Mouse (Mus musculus) forebrain, embryonic 12.5 days (tissue): ENCODE measurements around the gene Aipl1. TPM values are rescaled to one million over a fixed set of nuclear protein-coding genes. Genes with fewer than 3 reads are reported as not detected.
"Not testable (repeated sequence)": the region's sequence is repeated elsewhere in the genome, so short reads cannot be mapped to it uniquely, and the experiment has no call there.

ENCODE experiments used
- ATAC-seq: fragments of 200-750 bp; cut with Nextera tagmentation; 2 replicates; pipeline ENCODE4 v1.8.0; 2017; ENCODE audit warnings: moderate TSS enrichment; ENCODE audit not compliant: low FRiP score
- H3K27ac ChIP-seq: fragments of 300-500 bp; sonication (generic); 2 replicates; pipeline ENCODE4 v1.5.1; 2016; ENCODE audit warnings: mild to moderate bottlenecking
- H3K27me3 ChIP-seq: fragments of 300-500 bp; sonication (generic); 2 replicates; pipeline ENCODE4 v1.6.1; 2016; ENCODE audit warnings: mild to moderate bottlenecking
- H3K36me3 ChIP-seq: fragments of 300-500 bp; sonication (generic); replicated peaks from 2 replicates; pipeline ENCODE4 v1.6.1; 2016; ENCODE audit warnings: mild to moderate bottlenecking
- H3K4me1 ChIP-seq: fragments of 300-500 bp; sonication (generic); 2 replicates; pipeline ENCODE4 v1.6.1; 2016
- H3K4me2 ChIP-seq: fragments of 300-500 bp; sonication (generic); 2 replicates; pipeline ENCODE4 v1.6.1; 2016; ENCODE audit warnings: mild to moderate bottlenecking, moderate library complexity
- H3K4me3 ChIP-seq: fragments of 300-500 bp; sonication (generic); replicated peaks from 2 replicates; pipeline ENCODE4 v1.5.1; 2016; ENCODE audit warnings: mild to moderate bottlenecking
- H3K9ac ChIP-seq: fragments of 300-500 bp; sonication (generic); 2 replicates; pipeline ENCODE4 v1.6.1; 2016; ENCODE audit warnings: mild to moderate bottlenecking
- H3K9me3 ChIP-seq: fragments of 300-500 bp; sonication (generic); 2 replicates; pipeline ENCODE4 v1.6.1; 2016
- WGBS: fragments of 180-500 bp; shearing (Covaris S2); methylation state at CpG from one replicate; pipeline ENCODE4 v1.1.7; 2016; 5-methylcytosine and 5-hydroxymethylcytosine counted together
- polyA plus RNA-seq: library from polyadenylated mRNA; unstranded; fragments of >200 nt; fragmentation: Nextera tagmentation; extraction: Ambion mirVana; gene quantifications from 2 replicates; pipeline ENCODE4 v1.2.1, GENCODE M21; 2016

The Aipl1 gene
- polyA plus RNA-seq, 1 experiment from 2014 or later: 0.50 TPM

- WGBS: 28% methylated on average over 9 of the region's 9 CpGs
- Histone ChIP-seq H3K4me3 (no peak overlapping the region), H3K27ac (peak overlapping the region; percentile 81), H3K27me3 (peaks cover 25% of the 10 kb centered on the region), H3K4me1 (peaks cover 33% of the 10 kb centered on the region), H3K36me3 (no peaks in the 10 kb centered on the region), H3K9me3 (no peaks in the 10 kb centered on the region), H3K9ac (no peak overlapping the region), H3K4me2 (peak overlapping the region; percentile 25; the same call in 1 of the 2 replicates)
- ATAC-seq: peak; percentile 53; the same call in 1 of the 2 replicates
Measured at GRCm38 (mm10) chr11:72010940-72011722, 26.2 kb downstream of the Aipl1 start.

- Histone ChIP-seq H3K4me1 (peaks cover 33% of the 10 kb centered on the region), H3K4me3 (no peak overlapping the region), H3K27me3 (peaks cover 25% of the 10 kb centered on the region), H3K9me3 (no peaks in the 10 kb centered on the region), H3K27ac (0 out of 2 replicates have a peak overlapping the region, but pooled peaks have one; percentile 75), H3K9ac (no peak overlapping the region), H3K36me3 (no peaks in the 10 kb centered on the region), H3K4me2 (no peak overlapping the region)
- no peak for ATAC-seq
- WGBS: 37% methylated on average over 5 of the region's 5 CpGs
Measured at GRCm38 (mm10) chr11:72010367-72010766, 26.9 kb downstream of the Aipl1 start.

GRCm38 (mm10) chr11:72005547-72005946 is 31.8 kb downstream of the Aipl1 start:
- peaks cover 5% of the 10 kb centered on the region for H3K4me1 ChIP-seq
- WGBS: 87% methylated on average over 6 of the region's 6 CpGs
- no peak for ATAC-seq
- H3K9me3 ChIP-seq: no peaks in the 10 kb centered on the region
- no peaks in the 10 kb centered on the region for H3K36me3 ChIP-seq
- H3K4me3 ChIP-seq: no peak overlapping the region
- H3K27ac ChIP-seq: no peak overlapping the region
- no peak overlapping the region for H3K4me2 ChIP-seq
- H3K27me3 ChIP-seq: peaks cover 18% of the 10 kb centered on the region
- H3K9ac ChIP-seq: no peak overlapping the region

GRCm38 (mm10) chr11:72003171-72003570 is 34.1 kb downstream of the Aipl1 start:
- H3K36me3 ChIP-seq: no peaks in the 10 kb centered on the region
- no peaks in the 10 kb centered on the region for H3K4me1 ChIP-seq
- H3K27me3 ChIP-seq: 0 out of 2 replicates have a peak, but pooled peaks cover 5% of the 10 kb centered on the region
- H3K4me3 ChIP-seq: no peak overlapping the region
- ATAC-seq: no peak
- H3K27ac ChIP-seq: no peak overlapping the region
- H3K4me2 ChIP-seq: no peak overlapping the region
- WGBS: 59% methylated on average over 9 of the region's 9 CpGs
- H3K9me3 ChIP-seq: no peaks in the 10 kb centered on the region
- no peak overlapping the region for H3K9ac ChIP-seq

- H3K4me1 ChIP-seq: no peaks in the 10 kb centered on the region
- no peak for ATAC-seq
- no peaks in the 10 kb centered on the region for H3K9me3 ChIP-seq
- H3K9ac ChIP-seq: no peak overlapping the region
- H3K36me3 ChIP-seq: no peaks in the 10 kb centered on the region
- no peak overlapping the region for H3K27ac ChIP-seq
- H3K4me2 ChIP-seq: no peak overlapping the region
- 49% methylated on average over 13 of the region's 13 CpGs for WGBS
- H3K27me3 ChIP-seq: peaks cover 11% of the 10 kb centered on the region
- H3K4me3 ChIP-seq: no peak overlapping the region
Measured at GRCm38 (mm10) chr11:72002138-72002853, 35.0 kb downstream of the Aipl1 start.

GRCm38 (mm10) chr11:72000194-72000593 is 37.1 kb downstream of the Aipl1 start:
- ATAC-seq: no peak
- peaks cover 15% of the 10 kb centered on the region for H3K4me1 ChIP-seq
- 88% methylated on average over 6 of the region's 6 CpGs for WGBS
- H3K27me3 ChIP-seq: peaks cover 13% of the 10 kb centered on the region
- H3K9ac ChIP-seq: no peak overlapping the region
- no peaks in the 10 kb centered on the region for H3K36me3 ChIP-seq
- no peak overlapping the region for H3K4me3 ChIP-seq
- no peak overlapping the region for H3K4me2 ChIP-seq
- H3K27ac ChIP-seq: no peak overlapping the region
- no peaks in the 10 kb centered on the region for H3K9me3 ChIP-seq

GRCm38 (mm10) chr11:71996805-71997204 is 40.5 kb downstream of the Aipl1 start:
- no peak overlapping the region for H3K9ac ChIP-seq
- H3K9me3 ChIP-seq: no peaks in the 10 kb centered on the region
- ATAC-seq: no peak
- H3K27me3 ChIP-seq: peaks cover 13% of the 10 kb centered on the region
- H3K27ac ChIP-seq: no peak overlapping the region
- WGBS: 29% methylated on average over 11 of the region's 11 CpGs
- H3K36me3 ChIP-seq: no peaks in the 10 kb centered on the region
- H3K4me1 ChIP-seq: peaks cover 15% of the 10 kb centered on the region
- H3K4me2 ChIP-seq: 0 out of 2 replicates have a peak overlapping the region, but pooled peaks have one; percentile 21
- no peak overlapping the region for H3K4me3 ChIP-seq

- no peaks in the 10 kb centered on the region for H3K9me3 ChIP-seq
- peak overlapping the region; percentile 34 for H3K4me2 ChIP-seq
- H3K36me3 ChIP-seq: no peaks in the 10 kb centered on the region
- H3K27me3 ChIP-seq: peaks cover 12% of the 10 kb centered on the region
- no peak overlapping the region for H3K9ac ChIP-seq
- H3K4me3 ChIP-seq: no peak overlapping the region
- H3K4me1 ChIP-seq: peaks cover 15% of the 10 kb centered on the region
- no peak overlapping the region for H3K27ac ChIP-seq
- WGBS: 18% methylated on average over 9 of the region's 9 CpGs
- ATAC-seq: peak; percentile 55; the same call in 1 of the 2 replicates
Measured at GRCm38 (mm10) chr11:71995968-71996511, 41.3 kb downstream of the Aipl1 start.

GRCm38 (mm10) chr11:71992438-71992837 is 44.9 kb downstream of the Aipl1 start:
- peaks cover 7% of the 10 kb centered on the region for H3K27me3 ChIP-seq
- no peak overlapping the region for H3K4me2 ChIP-seq
- H3K4me3 ChIP-seq: no peak overlapping the region
- no peak overlapping the region for H3K27ac ChIP-seq
- H3K4me1 ChIP-seq: peaks cover 17% of the 10 kb centered on the region
- no peak overlapping the region for H3K9ac ChIP-seq
- WGBS: 89% methylated on average over 12 of the region's 12 CpGs
- H3K9me3 ChIP-seq: no peaks in the 10 kb centered on the region
- no peaks in the 10 kb centered on the region for H3K36me3 ChIP-seq
- ATAC-seq: no peak

GRCm38 (mm10) chr11:71991541-71991940 is 45.8 kb downstream of the Aipl1 start:
- 39% methylated on average over 5 of the region's 5 CpGs for WGBS
- no peak overlapping the region for H3K4me3 ChIP-seq
- no peaks in the 10 kb centered on the region for H3K36me3 ChIP-seq
- ATAC-seq: no peak
- H3K27me3 ChIP-seq: peaks cover 5% of the 10 kb centered on the region; the same call in 1 of the 2 replicates
- H3K27ac ChIP-seq: no peak overlapping the region
- no peak overlapping the region for H3K4me2 ChIP-seq
- peaks cover 19% of the 10 kb centered on the region for H3K4me1 ChIP-seq
- H3K9ac ChIP-seq: no peak overlapping the region
- no peaks in the 10 kb centered on the region for H3K9me3 ChIP-seq

- not testable (repeated sequence) for H3K9ac ChIP-seq, H3K36me3 ChIP-seq, H3K27ac ChIP-seq, H3K9me3 ChIP-seq, ATAC-seq, H3K4me3 ChIP-seq, H3K4me2 ChIP-seq
- WGBS: 69% methylated on average over 5 of the region's 5 CpGs
- H3K27me3 ChIP-seq: peaks cover 11% of the 10 kb centered on the region; the same call in 1 of the 2 replicates
- H3K4me1 ChIP-seq: peaks cover 30% of the 10 kb centered on the region
Measured at GRCm38 (mm10) chr11:71989407-71989806, 47.9 kb downstream of the Aipl1 start.
